In the genomic region with DNA sequence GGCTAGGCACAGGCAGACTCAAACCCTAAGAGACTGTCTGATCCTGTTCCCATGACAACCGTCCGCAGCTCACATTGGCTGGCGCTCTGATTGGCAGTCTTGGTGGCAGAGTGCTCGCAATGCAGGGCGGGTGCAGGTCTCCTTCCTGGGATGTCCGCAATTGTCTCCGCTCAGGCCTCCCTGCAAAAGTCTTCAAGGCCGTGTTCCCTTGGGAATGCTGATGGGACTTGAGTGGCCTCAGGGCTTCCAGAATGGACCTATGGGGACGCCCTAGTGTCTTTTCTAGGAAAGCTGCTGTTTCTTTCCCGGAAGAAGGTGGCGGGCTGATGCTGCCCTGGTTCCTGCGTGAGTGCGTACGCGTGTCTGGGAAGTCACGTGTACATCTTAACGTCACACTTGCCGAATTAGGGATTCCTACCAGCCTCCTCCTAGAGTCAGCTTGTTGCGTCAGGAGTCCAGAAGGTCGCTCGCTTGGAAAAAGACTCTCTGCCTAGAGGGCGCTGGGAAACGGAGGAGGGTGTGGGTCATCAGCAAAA, we compare ENCODE assay signal across 8 mouse cellular contexts.
A peak's percentile ranks its signal among the peaks of the same experiment; 100 is the strongest.
DNase-seq lines count a peak whose midpoint lies in the region; ATAC-seq and TF ChIP-seq lines count a peak whose summit lies in the region.

No protein-coding gene starts in this region.

- CTCF ChIA-PET in Patski (lab: Charles Lee): interaction anchor here (1.4 kb wide), 1 partner anchor 11 kb away, joined by 4 read pairs; no protein-coding TSS in a partner anchor

- H3K27me3 ChIP-seq in Patski: no peaks in the 10 kb centered on the region
- H3K27me3 ChIP-seq in hindbrain, embryonic 13.5 days: 0 out of 2 replicates have a peak, but pooled peaks cover 3% of the 10 kb centered on the region
- 0 out of 2 replicates have a peak, but pooled peaks cover 3% of the 10 kb centered on the region for H3K27me3 ChIP-seq in lung, postnatal 0 days (replicated peaks; ENCODE audit: insufficient read depth, low read length)

- peak overlapping the region; percentile 95 for H3K27ac ChIP-seq in hindbrain, embryonic 13.5 days
- H3K27ac ChIP-seq in lung, postnatal 0 days (ENCODE audit: low read length): no peak overlapping the region

- no peak for TF ChIP-seq EP300 in lung, postnatal 0 days (IDR thresholded peaks at IDR 0.05)

- H3K9me3 ChIP-seq in hindbrain, embryonic 13.5 days: 0 out of 2 replicates have a peak, but pooled peaks cover 2% of the 10 kb centered on the region
- H3K9me3 ChIP-seq in lung, postnatal 0 days (ENCODE audit: low read length): no peaks in the 10 kb centered on the region; the same call in 1 of the 2 replicates

- H3K4me2 ChIP-seq in hindbrain, embryonic 13.5 days: peak overlapping the region; percentile 84
- H3K4me2 ChIP-seq in lung, postnatal 0 days (replicated peaks; ENCODE audit: low read depth, low read length): peak overlapping the region; percentile 66

- H3K36me3 ChIP-seq in hindbrain, embryonic 13.5 days: no peaks in the 10 kb centered on the region
- H3K36me3 ChIP-seq in lung, postnatal 0 days (ENCODE audit: insufficient read depth, low read length): no peaks in the 10 kb centered on the region

- H3K9ac ChIP-seq in hindbrain, embryonic 13.5 days: peak overlapping the region; percentile 67
- H3K9ac ChIP-seq in lung, postnatal 0 days (replicated peaks; ENCODE audit: low read depth): no peak overlapping the region

- peak overlapping the region; percentile 51 for H3K4me3 ChIP-seq in hindbrain, embryonic 13.5 days
- H3K4me3 ChIP-seq in lung, postnatal 0 days (ENCODE audit: low read depth, low read length): peak overlapping the region; percentile 36

- no peak for TF ChIP-seq CTCF in Patski (IDR thresholded peaks at IDR 0.05)
- TF ChIP-seq CTCF in lung, postnatal 0 days (IDR thresholded peaks at IDR 0.05): no peak

- under 1% methylated on average over 23 of the region's 23 CpGs for WGBS in hindbrain, embryonic 13.5 days
- WGBS in lung, postnatal 0 days: under 1% methylated on average over 23 of the region's 23 CpGs

- DNase-seq in Patski (ENCODE audit: low read depth, low spot score): no peak
- DNase-seq in cerebellum, adult 9-11 months: peak; percentile 93
- DNase-seq in frontal cortex, postnatal 14 days (ENCODE audit: low spot score in 2 of 2): peak; percentile 80 to 86
- peak; percentile 89 to 91 for DNase-seq in layer of hippocampus, postnatal 14 days (ENCODE audit: low spot score in 2 of 2)
- peak; percentile 85 for DNase-seq in lung, postnatal 0 days (ENCODE audit: low spot score)
- peak; percentile 22 for DNase-seq in ovary, postnatal 10 days (ENCODE audit: low spot score)
- peak; percentile 69 to 74 for DNase-seq in thymus, postnatal 10 days (ENCODE audit: low spot score in 2 of 2)

- H3K4me1 ChIP-seq in hindbrain, embryonic 13.5 days (replicated peaks): peaks cover 10% of the 10 kb centered on the region
- H3K4me1 ChIP-seq in lung, postnatal 0 days (ENCODE audit: insufficient read depth, low read depth, low read length): no peaks in the 10 kb centered on the region

- ATAC-seq in Patski: peak; percentile 58
- ATAC-seq in hindbrain, embryonic 13.5 days (ENCODE audit: low FRiP score): peak; percentile 97
- ATAC-seq in lung, postnatal 0 days: peak; percentile 92

- in situ Hi-C loops in Patski (cut with MboI; ENCODE audit: low pct_unique_long_range_greater_than_20kb): no loop called here

- POLR2A ChIA-PET in Patski (lab: Charles Lee): interaction anchor here (0.7 kb wide), 1 partner anchor 37 kb away, joined by 4 read pairs; no protein-coding TSS in a partner anchor
